Mouse (Mus musculus): Measurements from ENCODE around the gene A330070K13Rik. TPM values are rescaled to one million over a fixed set of nuclear protein-coding genes. Genes with fewer than 3 reads are reported as not detected.

The A330070K13Rik gene
- total and polyA plus RNA-seq, 3 experiments: not detected

GRCm38 (mm10) chr5:130394386-130394785 is 10.0 kb upstream of the A330070K13Rik start:
- TF ChIP-seq POLR2AphosphoS5 (IDR thresholded peaks at IDR 0.05; ENCODE audit: insufficient replicate concordance, low read depth, low read length) (no peak), CTCF (IDR thresholded peaks at IDR 0.05; ENCODE audit: low read depth, low read length) (no peak), GATA1 (IDR thresholded peaks at IDR 0.05; ENCODE audit: borderline replicate concordance, low read length) (no peak), TAL1 (conservative IDR thresholded peaks at IDR 0.05; ENCODE audit: low read depth, low read length) (no peak)
- ATAC-seq (ENCODE audit: extremely low read depth, insufficient number of reproducible peaks, low FRiP score, poor library complexity, severe bottlenecking) (no peak), DNase-seq (ENCODE audit: low spot score) (no peak)
- no peaks in the 10 kb centered on the region for H3K4me1 ChIP-seq (ENCODE audit: insufficient read depth, low read depth, low read length)
- H3K27me3 ChIP-seq (ENCODE audit: insufficient read depth, low read length): no peaks in the 10 kb centered on the region
- no peaks in the 10 kb centered on the region for H3K36me3 ChIP-seq (replicated peaks)
- peaks cover 44% of the 10 kb centered on the region for H3K9me3 ChIP-seq (replicated peaks)
- no peak overlapping the region for H3K4me3 ChIP-seq (ENCODE audit: low read depth, low read length)

DNA sequence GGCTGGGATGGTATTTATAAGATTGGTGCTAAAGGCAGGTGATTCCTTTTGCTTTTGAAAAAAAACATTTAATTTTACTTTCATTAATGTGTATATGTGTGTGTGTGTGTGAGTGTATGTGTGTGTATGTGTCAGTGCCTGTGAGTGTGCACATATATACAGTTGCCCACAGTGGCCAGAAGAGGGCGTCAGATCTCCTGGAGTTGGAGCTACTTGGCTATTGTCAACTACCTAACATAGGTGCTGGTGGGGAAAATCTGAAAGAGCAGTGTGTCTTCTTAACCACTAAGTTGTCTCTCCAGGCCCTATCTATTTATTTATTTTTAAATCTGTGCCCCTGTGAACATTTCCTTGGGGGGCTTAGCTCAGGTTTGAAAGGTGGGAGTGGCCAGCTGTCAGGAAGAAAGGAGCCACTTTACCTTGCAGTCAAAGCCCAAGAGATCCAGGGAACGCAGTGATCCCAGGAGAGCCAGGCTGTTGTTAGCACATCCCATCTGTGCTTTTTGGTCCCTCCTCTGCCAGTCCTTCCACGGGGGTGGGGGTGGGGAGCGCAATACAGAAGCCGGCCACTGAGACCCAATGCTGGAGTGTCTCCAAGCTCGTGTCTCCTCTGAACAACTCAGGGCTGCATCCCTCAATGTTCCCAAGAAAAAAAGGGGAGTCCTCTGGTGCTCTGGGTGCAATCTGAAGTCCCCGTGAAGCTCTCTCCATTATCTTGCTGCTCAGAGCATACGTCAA is 9.4 kb upstream of the A330070K13Rik start:
- TF ChIP-seq TAL1 (conservative IDR thresholded peaks at IDR 0.05; ENCODE audit: low read depth, low read length) (no peak), POLR2AphosphoS5 (IDR thresholded peaks at IDR 0.05; ENCODE audit: insufficient replicate concordance, low read depth, low read length) (no peak), CTCF (IDR thresholded peaks at IDR 0.05; ENCODE audit: low read depth, low read length) (no peak), GATA1 (IDR thresholded peaks at IDR 0.05; ENCODE audit: borderline replicate concordance, low read length) (no peak), GATA2 (IDR thresholded peaks at IDR 0.05; ENCODE audit: borderline replicate concordance, low read depth, low read length) (no peak)
- no peak overlapping the region for H3K4me3 ChIP-seq (ENCODE audit: low read depth, low read length)
- peaks cover 39% of the 10 kb centered on the region for H3K9me3 ChIP-seq (replicated peaks)
- H3K36me3 ChIP-seq (replicated peaks): no peaks in the 10 kb centered on the region
- DNase-seq (ENCODE audit: low spot score): no peak
- H3K27me3 ChIP-seq (ENCODE audit: insufficient read depth, low read length): no peaks in the 10 kb centered on the region
- ATAC-seq (ENCODE audit: extremely low read depth, insufficient number of reproducible peaks, low FRiP score, poor library complexity, severe bottlenecking): no peak
- H3K4me1 ChIP-seq (ENCODE audit: insufficient read depth, low read depth, low read length): no peaks in the 10 kb centered on the region

GRCm38 (mm10) chr5:130386418-130386817 is 2.0 kb upstream of the A330070K13Rik start:
- Histone ChIP-seq H3K4me1 (ENCODE audit: insufficient read depth, low read depth, low read length) (no peaks in the 10 kb centered on the region; the same call in 1 of the 2 replicates), H3K9me3 (replicated peaks) (peaks cover 48% of the 10 kb centered on the region), H3K4me3 (ENCODE audit: low read depth, low read length) (no peak overlapping the region), H3K27me3 (ENCODE audit: insufficient read depth, low read length) (no peaks in the 10 kb centered on the region), H3K36me3 (replicated peaks) (no peaks in the 10 kb centered on the region)
- no peak for TF ChIP-seq TAL1 (conservative IDR thresholded peaks at IDR 0.05; ENCODE audit: low read depth, low read length)
- no peak for TF ChIP-seq POLR2AphosphoS5 (IDR thresholded peaks at IDR 0.05; ENCODE audit: insufficient replicate concordance, low read depth, low read length)
- no peak for TF ChIP-seq GATA2 (IDR thresholded peaks at IDR 0.05; ENCODE audit: borderline replicate concordance, low read depth, low read length)
- TF ChIP-seq CTCF (IDR thresholded peaks at IDR 0.05; ENCODE audit: low read depth, low read length): no peak
- no peak for TF ChIP-seq GATA1 (IDR thresholded peaks at IDR 0.05; ENCODE audit: borderline replicate concordance, low read length)
- ATAC-seq (ENCODE audit: extremely low read depth, insufficient number of reproducible peaks, low FRiP score, poor library complexity, severe bottlenecking) (no peak), DNase-seq (ENCODE audit: low spot score) (no peak)

- ATAC-seq (ENCODE audit: extremely low read depth, insufficient number of reproducible peaks, low FRiP score, poor library complexity, severe bottlenecking) (no peak), DNase-seq (ENCODE audit: low spot score) (no peak)
- Histone ChIP-seq H3K4me3 (ENCODE audit: low read depth, low read length) (no peak overlapping the region), H3K9me3 (replicated peaks) (peaks cover 28% of the 10 kb centered on the region), H3K27me3 (ENCODE audit: insufficient read depth, low read length) (no peaks in the 10 kb centered on the region), H3K4me1 (ENCODE audit: insufficient read depth, low read depth, low read length) (no peaks in the 10 kb centered on the region), H3K36me3 (replicated peaks) (no peaks in the 10 kb centered on the region)
- TF ChIP-seq GATA2 (IDR thresholded peaks at IDR 0.05; ENCODE audit: borderline replicate concordance, low read depth, low read length) (no peak), TAL1 (conservative IDR thresholded peaks at IDR 0.05; ENCODE audit: low read depth, low read length) (no peak), GATA1 (IDR thresholded peaks at IDR 0.05; ENCODE audit: borderline replicate concordance, low read length) (no peak), POLR2AphosphoS5 (IDR thresholded peaks at IDR 0.05; ENCODE audit: insufficient replicate concordance, low read depth, low read length) (no peak)
These were observed 9.0 kb downstream of the A330070K13Rik start for GRCm38 (mm10) chr5:130375411-130375810.

DNA sequence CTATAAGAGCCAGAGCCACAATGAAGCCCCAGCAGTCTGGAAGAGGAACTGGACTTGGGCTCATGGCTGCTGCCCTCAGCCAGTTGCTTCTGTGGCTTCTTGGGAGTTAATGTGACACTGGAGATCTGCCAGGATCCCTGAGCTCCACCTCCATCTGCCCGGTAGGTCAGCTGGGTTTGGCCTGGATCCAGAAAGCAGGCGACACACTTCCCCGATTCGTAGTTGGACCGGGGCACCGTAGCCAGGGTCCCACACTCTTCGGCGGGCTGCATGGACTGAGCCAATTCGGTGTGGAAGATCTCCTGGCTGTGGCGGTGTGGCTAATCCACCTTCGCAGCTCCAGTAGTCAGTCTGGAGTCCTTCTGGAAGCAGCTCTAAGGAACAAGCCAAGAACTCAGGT is 15.2 kb downstream of the A330070K13Rik start, which contains the start of gene Caln1:
TSS of gene Caln1 (plus strand) at position 219 of the 400 bp plus-strand sequence.
- H3K36me3 ChIP-seq (replicated peaks): no peaks in the 10 kb centered on the region
- H3K27me3 ChIP-seq (ENCODE audit: insufficient read depth, low read length): no peaks in the 10 kb centered on the region; the same call in 1 of the 2 replicates
- H3K4me3 ChIP-seq (ENCODE audit: low read depth, low read length): no peak within 1 kb of the TSS
- peaks cover 23% of the 10 kb centered on the region for H3K9me3 ChIP-seq (replicated peaks)
- ATAC-seq (ENCODE audit: extremely low read depth, insufficient number of reproducible peaks, low FRiP score, poor library complexity, severe bottlenecking) (no peak), DNase-seq (ENCODE audit: low spot score) (no peak)
- no peak for TF ChIP-seq TAL1 (conservative IDR thresholded peaks at IDR 0.05; ENCODE audit: low read depth, low read length)
- no peak for TF ChIP-seq GATA1 (IDR thresholded peaks at IDR 0.05; ENCODE audit: borderline replicate concordance, low read length)
- no peak for TF ChIP-seq POLR2AphosphoS5 (IDR thresholded peaks at IDR 0.05; ENCODE audit: insufficient replicate concordance, low read depth, low read length)
- no peaks in the 10 kb centered on the region for H3K4me1 ChIP-seq (ENCODE audit: insufficient read depth, low read depth, low read length)

DNA sequence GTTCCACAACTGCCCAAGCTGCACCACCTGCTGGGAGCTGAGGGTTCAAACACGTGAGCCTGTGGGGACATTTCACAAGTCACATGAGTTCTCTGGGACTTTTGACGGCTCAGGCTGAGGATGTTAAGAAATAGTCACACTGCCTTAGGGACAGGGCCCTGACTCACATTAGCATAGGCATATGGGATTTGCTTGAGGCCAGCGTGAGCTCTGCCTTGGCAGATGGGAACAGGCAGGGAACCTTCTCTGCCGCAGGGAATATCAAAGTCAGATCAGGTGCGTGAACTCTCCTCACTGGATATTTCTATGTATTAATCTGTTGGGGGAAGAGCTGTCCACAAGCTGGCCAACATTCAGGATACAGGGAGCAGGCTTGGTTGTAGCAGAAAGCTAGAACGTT is 16.2 kb downstream of the A330070K13Rik start:
- ATAC-seq (ENCODE audit: extremely low read depth, insufficient number of reproducible peaks, low FRiP score, poor library complexity, severe bottlenecking) (no peak), DNase-seq (ENCODE audit: low spot score) (no peak)
- no peaks in the 10 kb centered on the region for H3K4me1 ChIP-seq (ENCODE audit: insufficient read depth, low read depth, low read length)
- no peak overlapping the region for H3K4me3 ChIP-seq (ENCODE audit: low read depth, low read length)
- H3K36me3 ChIP-seq (replicated peaks): no peaks in the 10 kb centered on the region
- no peak for TF ChIP-seq GATA2 (IDR thresholded peaks at IDR 0.05; ENCODE audit: borderline replicate concordance, low read depth, low read length)
- TF ChIP-seq TAL1 (conservative IDR thresholded peaks at IDR 0.05; ENCODE audit: low read depth, low read length): no peak
- no peak for TF ChIP-seq GATA1 (IDR thresholded peaks at IDR 0.05; ENCODE audit: borderline replicate concordance, low read length)
- no peak for TF ChIP-seq CTCF (IDR thresholded peaks at IDR 0.05; ENCODE audit: low read depth, low read length)
- peaks cover 30% of the 10 kb centered on the region for H3K9me3 ChIP-seq (replicated peaks)
- no peaks in the 10 kb centered on the region; the same call in 1 of the 2 replicates for H3K27me3 ChIP-seq (ENCODE audit: insufficient read depth, low read length)
